Mouse (Mus musculus) retina, embryonic 14.5 days (tissue): ENCODE measurements around the gene Gm128.

ENCODE experiments used
- DNase-seq: peaks from one replicate; pipeline ENCODE4 v3.0.0-alpha.2; 2015; ENCODE audit warnings: low spot score

Gm128 gene

DNA sequence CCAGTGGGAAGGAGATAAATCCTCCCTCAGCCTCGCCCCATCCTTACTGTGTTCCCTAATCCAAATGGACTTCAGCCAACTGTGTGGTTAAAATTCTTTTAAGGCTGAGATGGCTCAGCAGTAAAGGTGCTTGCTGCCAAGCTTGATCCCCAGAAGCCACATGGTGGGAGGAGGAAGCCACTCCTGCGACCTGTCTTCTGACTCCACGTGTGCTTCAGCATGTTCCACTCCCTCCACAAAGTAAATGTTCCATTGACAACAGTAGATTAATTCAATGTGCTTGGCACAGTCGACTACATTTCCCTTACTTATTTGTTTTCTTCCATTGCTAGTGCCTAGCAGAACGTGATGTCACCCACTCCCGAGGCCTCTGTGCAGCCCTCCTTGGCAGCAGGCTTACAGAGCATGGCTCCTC, 46.7 kb downstream of the Gm128 start:
- no peak for DNase-seq
